Mouse (Mus musculus) heart, embryonic 12.5 days (tissue): ENCODE data around the gene Plppr1. TPM values are rescaled to one million over a fixed set of nuclear protein-coding genes. Genes with fewer than 3 reads are reported as not detected.
A peak's percentile ranks its signal among the peaks of the same experiment; 100 is the strongest.

Experiments used
- ATAC-seq: fragments of 200-750 bp; cut with Nextera tagmentation; 2 replicates; pipeline ENCODE4 v1.8.0; 2017; ENCODE audit warnings: moderate TSS enrichment, moderate library complexity; ENCODE audit not compliant: insufficient number of reproducible peaks, low FRiP score
- H3K27ac ChIP-seq: fragments of 300-500 bp; sonication (generic); 2 replicates; pipeline ENCODE4 v1.5.1; 2016; ENCODE audit warnings: mild to moderate bottlenecking, moderate library complexity; ENCODE audit not compliant: poor library complexity, severe bottlenecking
- H3K27me3 ChIP-seq: fragments of 300-500 bp; sonication (generic); replicated peaks from 2 replicates; pipeline ENCODE4 v1.6.1; 2016; ENCODE audit warnings: mild to moderate bottlenecking, moderate library complexity
- H3K36me3 ChIP-seq: fragments of 300-500 bp; sonication (generic); 2 replicates; pipeline ENCODE4 v1.6.1; 2016; ENCODE audit warnings: mild to moderate bottlenecking, moderate library complexity
- H3K4me1 ChIP-seq: fragments of 300-500 bp; sonication (generic); replicated peaks from 2 replicates; pipeline ENCODE4 v1.6.1; 2016; ENCODE audit warnings: mild to moderate bottlenecking
- H3K4me2 ChIP-seq: fragments of 300-500 bp; sonication (generic); 2 replicates; pipeline ENCODE4 v1.6.1; 2016; ENCODE audit warnings: mild to moderate bottlenecking, moderate library complexity
- H3K4me3 ChIP-seq: fragments of 300-500 bp; sonication (generic); 2 replicates; pipeline ENCODE4 v1.5.1; 2016; ENCODE audit warnings: mild to moderate bottlenecking
- H3K9ac ChIP-seq: fragments of 300-500 bp; sonication (generic); 2 replicates; pipeline ENCODE4 v1.6.1; 2016; ENCODE audit warnings: mild to moderate bottlenecking, moderate library complexity
- H3K9me3 ChIP-seq: fragments of 300-500 bp; sonication (generic); replicated peaks from 2 replicates; pipeline ENCODE4 v1.6.1; 2016; ENCODE audit warnings: mild to moderate bottlenecking, moderate library complexity
- WGBS: fragments of 180-500 bp; shearing (Covaris S2); methylation state at CpG from one replicate; pipeline ENCODE4 v1.1.7; 2016; 5-methylcytosine and 5-hydroxymethylcytosine counted together
- polyA plus RNA-seq: library from polyadenylated mRNA; unstranded; fragments of >200 nt; fragmentation: Nextera tagmentation; extraction: Ambion mirVana; gene quantifications from 2 replicates; pipeline ENCODE4 v1.2.1, GENCODE M21; 2016

Gene Plppr1
- polyA plus RNA-seq, 1 experiment from 2014 or later, result 2.3 TPM

GRCm38 (mm10) chr4:49109989-49110388, 50.9 kb downstream of the Plppr1 start:
- no peak overlapping the region; the same call in 1 of the 2 replicates for H3K27ac ChIP-seq

GRCm38 (mm10) chr4:49118842-49119241, 59.8 kb downstream of the Plppr1 start:
- Histone ChIP-seq H3K4me2 (no peak overlapping the region), H3K9ac (no peak overlapping the region), H3K4me3 (no peak overlapping the region), H3K36me3 (no peaks in the 10 kb centered on the region), H3K4me1 (no peaks in the 10 kb centered on the region), H3K27ac (no peak overlapping the region), H3K27me3 (no peaks in the 10 kb centered on the region), H3K9me3 (no peaks in the 10 kb centered on the region)
- no peak for ATAC-seq
- WGBS, result 46% methylated on average over 2 of the region's 2 CpGs

More at GRCm38 (mm10) chr4:49109989-49110388, 50.9 kb downstream of the Plppr1 start:
- Histone ChIP-seq H3K9me3 (no peaks in the 10 kb centered on the region), H3K4me1 (peaks cover 15% of the 10 kb centered on the region), H3K4me3 (no peak overlapping the region), H3K27me3 (no peaks in the 10 kb centered on the region), H3K36me3 (no peaks in the 10 kb centered on the region), H3K4me2 (0 out of 2 replicates have a peak overlapping the region, but pooled peaks have one; percentile 8), H3K9ac (no peak overlapping the region)
- no peak for ATAC-seq
- WGBS, result 14% methylated on average over 5 of the region's 5 CpGs

- no peak overlapping the region for H3K4me2 ChIP-seq
- H3K27ac ChIP-seq, result no peak overlapping the region
- no peaks in the 10 kb centered on the region for H3K36me3 ChIP-seq
- no peak overlapping the region for H3K4me3 ChIP-seq
- H3K9ac ChIP-seq, result no peak overlapping the region
- WGBS, result 68% methylated on average over 4 of the region's 4 CpGs
- H3K4me1 ChIP-seq, result no peaks in the 10 kb centered on the region
- no peaks in the 10 kb centered on the region for H3K27me3 ChIP-seq
- H3K9me3 ChIP-seq, result no peaks in the 10 kb centered on the region
- ATAC-seq, result no peak
Observed at GRCm38 (mm10) chr4:49144798-49145197, 85.7 kb downstream of the Plppr1 start.

- no peaks in the 10 kb centered on the region for H3K9me3 ChIP-seq
- no peak for ATAC-seq
- no peaks in the 10 kb centered on the region for H3K4me1 ChIP-seq
- H3K36me3 ChIP-seq, result no peaks in the 10 kb centered on the region
- no peak overlapping the region for H3K27ac ChIP-seq
- no peak overlapping the region for H3K4me2 ChIP-seq
- WGBS, result 44% methylated on average over 2 of the region's 2 CpGs
- H3K27me3 ChIP-seq, result no peaks in the 10 kb centered on the region
- H3K4me3 ChIP-seq, result no peak overlapping the region
- H3K9ac ChIP-seq, result no peak overlapping the region
Observed at GRCm38 (mm10) chr4:49148775-49149174, 89.7 kb downstream of the Plppr1 start.

- no peaks in the 10 kb centered on the region for H3K9me3 ChIP-seq
- H3K27me3 ChIP-seq, result no peaks in the 10 kb centered on the region
- no peak for ATAC-seq
- no peak overlapping the region for H3K4me3 ChIP-seq
- no peak overlapping the region for H3K27ac ChIP-seq
- H3K4me1 ChIP-seq, result no peaks in the 10 kb centered on the region
- H3K36me3 ChIP-seq, result no peaks in the 10 kb centered on the region
- no peak overlapping the region for H3K9ac ChIP-seq
- WGBS, result 75% methylated on average over 2 of the region's 2 CpGs
- no peak overlapping the region for H3K4me2 ChIP-seq
Observed at GRCm38 (mm10) chr4:49149251-49149650, 90.2 kb downstream of the Plppr1 start.

- Histone ChIP-seq H3K36me3 (no peaks in the 10 kb centered on the region), H3K9me3 (no peaks in the 10 kb centered on the region), H3K4me1 (no peaks in the 10 kb centered on the region), H3K4me3 (no peak overlapping the region), H3K27ac (no peak overlapping the region), H3K27me3 (no peaks in the 10 kb centered on the region), H3K4me2 (no peak overlapping the region), H3K9ac (no peak overlapping the region)
- whole genome bisulfite sequencing, result 42% methylated on average over 5 of the region's 5 CpGs
- no peak for ATAC-seq
Observed at GRCm38 (mm10) chr4:49153849-49154248, 94.8 kb downstream of the Plppr1 start.

GRCm38 (mm10) chr4:49156781-49157180, 97.7 kb downstream of the Plppr1 start:
- H3K9ac ChIP-seq, result no peak overlapping the region
- no peaks in the 10 kb centered on the region for H3K4me1 ChIP-seq
- whole genome bisulfite sequencing, result 64% methylated on average over 1 of the region's 1 CpGs
- H3K36me3 ChIP-seq, result no peaks in the 10 kb centered on the region
- H3K9me3 ChIP-seq, result no peaks in the 10 kb centered on the region
- ATAC-seq, result no peak
- no peaks in the 10 kb centered on the region for H3K27me3 ChIP-seq
- H3K27ac ChIP-seq, result no peak overlapping the region
- no peak overlapping the region for H3K4me2 ChIP-seq
- no peak overlapping the region for H3K4me3 ChIP-seq

GRCm38 (mm10) chr4:49163285-49163684, 104.2 kb downstream of the Plppr1 start:
- Histone ChIP-seq H3K9ac (no peak overlapping the region), H3K9me3 (no peaks in the 10 kb centered on the region), H3K4me1 (no peaks in the 10 kb centered on the region), H3K4me2 (no peak overlapping the region), H3K27me3 (no peaks in the 10 kb centered on the region), H3K36me3 (no peaks in the 10 kb centered on the region), H3K4me3 (no peak overlapping the region), H3K27ac (no peak overlapping the region)
- 82% methylated on average over 3 of the region's 3 CpGs for WGBS
- ATAC-seq, result no peak

- Histone ChIP-seq H3K4me3 (no peak overlapping the region), H3K4me1 (no peaks in the 10 kb centered on the region), H3K27ac (no peak overlapping the region), H3K27me3 (no peaks in the 10 kb centered on the region), H3K9ac (no peak overlapping the region), H3K36me3 (no peaks in the 10 kb centered on the region), H3K9me3 (no peaks in the 10 kb centered on the region), H3K4me2 (no peak overlapping the region)
- ATAC-seq, result no peak
- WGBS, result 80% methylated on average over 3 of the region's 3 CpGs
Observed at GRCm38 (mm10) chr4:49166391-49166790, 107.3 kb downstream of the Plppr1 start.

- WGBS, result 69% methylated on average over 5 of the region's 5 CpGs
- no peak overlapping the region for H3K4me3 ChIP-seq
- no peak overlapping the region for H3K27ac ChIP-seq
- H3K4me1 ChIP-seq, result no peaks in the 10 kb centered on the region
- no peaks in the 10 kb centered on the region for H3K36me3 ChIP-seq
- no peak overlapping the region for H3K9ac ChIP-seq
- ATAC-seq, result no peak
- H3K9me3 ChIP-seq, result no peaks in the 10 kb centered on the region
- H3K4me2 ChIP-seq, result no peak overlapping the region
- no peaks in the 10 kb centered on the region for H3K27me3 ChIP-seq
Observed at GRCm38 (mm10) chr4:49167030-49167429, 108.0 kb downstream of the Plppr1 start.

- no peaks in the 10 kb centered on the region for H3K36me3 ChIP-seq
- ATAC-seq, result 0 out of 2 replicates have a peak, but pooled peaks have one; percentile 39
- no peak overlapping the region for H3K4me2 ChIP-seq
- 30% methylated on average over 1 of the region's 1 CpGs for WGBS
- no peak overlapping the region for H3K4me3 ChIP-seq
- H3K9me3 ChIP-seq, result no peaks in the 10 kb centered on the region
- H3K4me1 ChIP-seq, result no peaks in the 10 kb centered on the region
- H3K27me3 ChIP-seq, result no peaks in the 10 kb centered on the region
- H3K9ac ChIP-seq, result no peak overlapping the region
- H3K27ac ChIP-seq, result no peak overlapping the region
Observed at GRCm38 (mm10) chr4:49169498-49169897, 110.4 kb downstream of the Plppr1 start.

- H3K27me3 ChIP-seq, result no peaks in the 10 kb centered on the region
- no peak overlapping the region for H3K9ac ChIP-seq
- H3K27ac ChIP-seq, result no peak overlapping the region
- WGBS, result 77% methylated on average over 2 of the region's 2 CpGs
- H3K4me1 ChIP-seq, result no peaks in the 10 kb centered on the region
- no peaks in the 10 kb centered on the region for H3K36me3 ChIP-seq
- no peak overlapping the region for H3K4me3 ChIP-seq
- H3K4me2 ChIP-seq, result no peak overlapping the region
- H3K9me3 ChIP-seq, result no peaks in the 10 kb centered on the region
- ATAC-seq, result no peak
Observed at GRCm38 (mm10) chr4:49178101-49178500, 119.0 kb downstream of the Plppr1 start.
